Mouse (Mus musculus) lung, postnatal 0 days (tissue): ENCODE measurements around the gene Gm38100. TPM values are rescaled to one million over a fixed set of nuclear protein-coding genes. Genes with fewer than 3 reads are reported as not detected.

Source experiments
- ATAC-seq: fragments of 200-750 bp; cut with Nextera tagmentation; 2 replicates; pipeline ENCODE4 v1.8.0; 2017; ENCODE audit warnings: moderate library complexity
- DNase-seq: peaks from one replicate; pipeline ENCODE4 v3.0.0-alpha.2; 2016; ENCODE audit warnings: low spot score
- H3K27ac ChIP-seq: fragments of 300-500 bp; sonication (generic); 2 replicates; pipeline ENCODE4 v1.5.1; 2014; ENCODE audit warnings: antibody characterized with exemption, mild to moderate bottlenecking, low read length, mixed read lengths
- H3K27me3 ChIP-seq: fragments of 300-500 bp; sonication (generic); replicated peaks from 2 replicates; pipeline ENCODE4 v1.6.1; 2014; ENCODE audit warnings: low read length, mixed read lengths; ENCODE audit not compliant: insufficient read depth
- H3K36me3 ChIP-seq: fragments of 300-500 bp; sonication (generic); 2 replicates; pipeline ENCODE4 v1.6.1; 2014; ENCODE audit warnings: low read length, mixed read lengths; ENCODE audit not compliant: insufficient read depth
- H3K4me1 ChIP-seq: fragments of 300-500 bp; sonication (generic); 2 replicates; pipeline ENCODE4 v1.6.1; 2014; ENCODE audit warnings: antibody characterized with exemption, low read depth, low read length, mixed read lengths; ENCODE audit not compliant: insufficient read depth
- H3K4me2 ChIP-seq: fragments of 300-500 bp; sonication (generic); replicated peaks from 2 replicates; pipeline ENCODE4 v1.6.1; 2014; ENCODE audit warnings: low read depth, mild to moderate bottlenecking, low read length, moderate library complexity, mixed read lengths
- H3K4me3 ChIP-seq: fragments of 300-500 bp; sonication (generic); 2 replicates; pipeline ENCODE4 v1.5.1; 2014; ENCODE audit warnings: low read depth, low read length
- H3K9ac ChIP-seq: fragments of 300-500 bp; sonication (generic); replicated peaks from 2 replicates; pipeline ENCODE4 v1.6.1; 2014; ENCODE audit warnings: low read depth, mild to moderate bottlenecking
- H3K9me3 ChIP-seq: fragments of 300-500 bp; sonication (generic); 2 replicates; pipeline ENCODE4 v1.6.1; 2016; ENCODE audit warnings: low read length, mixed read lengths
- CTCF ChIP-seq: IDR thresholded peaks from 2 replicates; pipeline ENCODE4 v1.5.1; 2016; ENCODE audit warnings: antibody characterized with exemption, mild to moderate bottlenecking
- EP300 ChIP-seq: IDR thresholded peaks from 2 replicates; pipeline ENCODE4 v1.6.1; 2016; ENCODE audit warnings: antibody characterized with exemption, mild to moderate bottlenecking, control low read depth
- WGBS: fragments of 180-500 bp; shearing (Covaris S2); extraction: QIAGEN DNeasy Blood & Tissue Kit; methylation state at CpG from one replicate; pipeline ENCODE4 v1.1.7; 2014; 5-methylcytosine and 5-hydroxymethylcytosine counted together
- polyA plus RNA-seq: library from polyadenylated mRNA; unstranded; fragments of >200 nt; fragmentation: Nextera tagmentation; extraction: Ambion mirVana; gene quantifications from 2 replicates; pipeline ENCODE4 v1.2.1, GENCODE M21; 2015

Gm38100 gene
- polyA plus RNA-seq, 1 experiment from 2014 or later, result not detected

GRCm38 (mm10) chr1:175893726-175894125 lies 26.4 kb upstream of the Gm38100 start:
- no peaks in the 10 kb centered on the region for H3K27me3 ChIP-seq
- no peak overlapping the region for H3K4me2 ChIP-seq
- H3K9me3 ChIP-seq, result no peaks in the 10 kb centered on the region
- no peaks in the 10 kb centered on the region for H3K4me1 ChIP-seq
- peak; percentile 73 for DNase-seq
- TF ChIP-seq CTCF (no peak), EP300 (no peak)
- 62% methylated on average over 12 of the region's 12 CpGs for WGBS
- peak; percentile 94 for ATAC-seq
- H3K27ac ChIP-seq, result no peak overlapping the region
- H3K36me3 ChIP-seq, result no peaks in the 10 kb centered on the region
- no peak overlapping the region for H3K9ac ChIP-seq
- H3K4me3 ChIP-seq, result no peak overlapping the region

GRCm38 (mm10) chr1:175911207-175911606 lies 8.9 kb upstream of the Gm38100 start:
- H3K27ac ChIP-seq, result no peak overlapping the region
- H3K36me3 ChIP-seq, result 0 out of 2 replicates have a peak, but pooled peaks cover 3% of the 10 kb centered on the region
- ATAC-seq (no peak), DNase-seq (no peak)
- no peak overlapping the region for H3K4me3 ChIP-seq
- no peaks in the 10 kb centered on the region for H3K4me1 ChIP-seq
- no peak overlapping the region for H3K4me2 ChIP-seq
- H3K27me3 ChIP-seq, result no peaks in the 10 kb centered on the region
- WGBS, result 84% methylated on average over 2 of the region's 2 CpGs
- no peaks in the 10 kb centered on the region for H3K9me3 ChIP-seq
- H3K9ac ChIP-seq, result no peak overlapping the region
- no peak for TF ChIP-seq EP300

- Histone ChIP-seq H3K9ac (no peak overlapping the region), H3K9me3 (no peaks in the 10 kb centered on the region), H3K4me1 (no peaks in the 10 kb centered on the region), H3K4me2 (no peak overlapping the region), H3K27ac (no peak overlapping the region), H3K36me3 (0 out of 2 replicates have a peak, but pooled peaks cover 3% of the 10 kb centered on the region), H3K4me3 (no peak overlapping the region), H3K27me3 (no peaks in the 10 kb centered on the region)
- 79% methylated on average over 3 of the region's 3 CpGs for WGBS
- DNase-seq (no peak), ATAC-seq (no peak)
- no peak for TF ChIP-seq CTCF
Measured at GRCm38 (mm10) chr1:175912038-175912437, 8.1 kb upstream of the Gm38100 start.

- 0 out of 2 replicates have a peak, but pooled peaks cover 1% of the 10 kb centered on the region for H3K36me3 ChIP-seq
- H3K4me2 ChIP-seq, result no peak overlapping the region
- no peak overlapping the region for H3K4me3 ChIP-seq
- no peaks in the 10 kb centered on the region for H3K27me3 ChIP-seq
- no peak overlapping the region for H3K9ac ChIP-seq
- H3K27ac ChIP-seq, result no peak overlapping the region
- TF ChIP-seq CTCF (no peak), EP300 (no peak)
- 60% methylated on average over 5 of the region's 5 CpGs for WGBS
- DNase-seq (no peak), ATAC-seq (no peak)
- H3K4me1 ChIP-seq, result no peaks in the 10 kb centered on the region
- no peaks in the 10 kb centered on the region for H3K9me3 ChIP-seq
Measured at GRCm38 (mm10) chr1:175913728-175914303, 6.3 kb upstream of the Gm38100 start.

- 86% methylated on average over 8 of the region's 8 CpGs for WGBS
- Histone ChIP-seq H3K9me3 (no peaks in the 10 kb centered on the region), H3K27me3 (no peaks in the 10 kb centered on the region), H3K9ac (no peak overlapping the region), H3K36me3 (no peaks in the 10 kb centered on the region), H3K27ac (no peak overlapping the region), H3K4me1 (no peaks in the 10 kb centered on the region), H3K4me3 (no peak overlapping the region), H3K4me2 (no peak overlapping the region)
- TF ChIP-seq CTCF, result no peak
- no peak for DNase-seq
- no peak for ATAC-seq
Measured at GRCm38 (mm10) chr1:175921091-175921490, 962 bp downstream of the Gm38100 start.

- 46% methylated on average over 7 of the region's 7 CpGs for WGBS
- peak; percentile 69 for DNase-seq
- H3K27ac ChIP-seq, result no peak overlapping the region
Measured at GRCm38 (mm10) chr1:175923848-175924787, 4.0 kb downstream of the Gm38100 start.

More at GRCm38 (mm10) chr1:175923848-175924787, 4.0 kb downstream of the Gm38100 start:
- TF ChIP-seq EP300 (no peak), CTCF (peak; percentile 85)
- Histone ChIP-seq H3K4me3 (no peak overlapping the region), H3K9me3 (no peaks in the 10 kb centered on the region), H3K4me2 (no peak overlapping the region), H3K9ac (no peak overlapping the region), H3K36me3 (no peaks in the 10 kb centered on the region), H3K27me3 (no peaks in the 10 kb centered on the region), H3K4me1 (no peaks in the 10 kb centered on the region)
- no peak for ATAC-seq
